Mouse (Mus musculus) kidney, embryonic 16.5 days (tissue): ENCODE results near the gene Cspg5. TPM values are rescaled to one million over a fixed set of nuclear protein-coding genes. Genes with fewer than 3 reads are reported as not detected.

Experiments
- ATAC-seq: fragments of 200-750 bp; cut with Nextera tagmentation; 2 replicates; pipeline ENCODE4 v1.8.0; 2017; ENCODE audit warnings: moderate TSS enrichment; ENCODE audit not compliant: low FRiP score, low TSS enrichment
- H3K27ac ChIP-seq: fragments of 300-500 bp; sonication (generic); 2 replicates; pipeline ENCODE4 v1.5.1; 2014; ENCODE audit warnings: low read length
- H3K27me3 ChIP-seq: fragments of 300-500 bp; sonication (generic); 2 replicates; pipeline ENCODE4 v1.6.1; 2014; ENCODE audit warnings: low read length, control low read depth, mixed read lengths; ENCODE audit not compliant: insufficient read depth
- H3K36me3 ChIP-seq: fragments of 300-500 bp; sonication (generic); 2 replicates; pipeline ENCODE4 v1.6.1; 2014; ENCODE audit warnings: low read length, control low read depth, mixed read lengths; ENCODE audit not compliant: insufficient read depth
- H3K4me1 ChIP-seq: fragments of 300-500 bp; sonication (generic); 2 replicates; pipeline ENCODE4 v1.6.1; 2014; ENCODE audit warnings: low read length, control low read depth, mixed read lengths; ENCODE audit not compliant: insufficient read depth
- H3K4me2 ChIP-seq: fragments of 300-500 bp; sonication (generic); replicated peaks from 2 replicates; pipeline ENCODE4 v1.6.1; 2014; ENCODE audit warnings: low read depth, low read length
- H3K4me3 ChIP-seq: fragments of 300-500 bp; sonication (generic); 2 replicates; pipeline ENCODE4 v1.5.1; 2014; ENCODE audit warnings: mild to moderate bottlenecking, low read length
- H3K9ac ChIP-seq: fragments of 300-500 bp; sonication (generic); replicated peaks from 2 replicates; pipeline ENCODE4 v1.6.1; 2014; ENCODE audit warnings: low read length
- H3K9me3 ChIP-seq: fragments of 300-500 bp; sonication (generic); 2 replicates; pipeline ENCODE4 v1.6.1; 2016; ENCODE audit warnings: low read length, control low read depth
- WGBS: fragments of 180-500 bp; shearing (Covaris S2); extraction: QIAGEN DNeasy Blood & Tissue Kit; methylation state at CpG from one replicate; pipeline ENCODE4 v1.1.7; 2014; 5-methylcytosine and 5-hydroxymethylcytosine counted together
- polyA plus RNA-seq: library from polyadenylated mRNA; unstranded; fragments of >200 nt; fragmentation: Nextera tagmentation; extraction: Ambion mirVana; gene quantifications from 2 replicates; pipeline ENCODE4 v1.2.1, GENCODE M21; 2015

The Cspg5 gene
- polyA plus RNA-seq, result 1.7 and 2.5 TPM in 2 replicates

- H3K4me2 ChIP-seq, result peak within 1 kb of the TSS; percentile 100
- ATAC-seq, result no peak
- no peak within 1 kb of the TSS for H3K27ac ChIP-seq
- peak within 1 kb of the TSS; percentile 73 for H3K4me3 ChIP-seq
- no peaks in the 10 kb centered on the region for H3K9me3 ChIP-seq
- no peak within 1 kb of the TSS; the same call in 1 of the 2 replicates for H3K9ac ChIP-seq
- 88% methylated on average over 7 of the region's 7 CpGs for WGBS
- peaks cover 12% of the 10 kb centered on the region for H3K27me3 ChIP-seq
- peaks cover 15% of the 10 kb centered on the region for H3K4me1 ChIP-seq
- peaks cover 18% of the 10 kb centered on the region; the same call in 1 of the 2 replicates for H3K36me3 ChIP-seq
These were observed at the start of gene Cspg5 for GRCm38 (mm10) chr9:110243221-110243833. Gene Cspg5, plus strand, starts transcription at chr9:110243783.

DNA sequence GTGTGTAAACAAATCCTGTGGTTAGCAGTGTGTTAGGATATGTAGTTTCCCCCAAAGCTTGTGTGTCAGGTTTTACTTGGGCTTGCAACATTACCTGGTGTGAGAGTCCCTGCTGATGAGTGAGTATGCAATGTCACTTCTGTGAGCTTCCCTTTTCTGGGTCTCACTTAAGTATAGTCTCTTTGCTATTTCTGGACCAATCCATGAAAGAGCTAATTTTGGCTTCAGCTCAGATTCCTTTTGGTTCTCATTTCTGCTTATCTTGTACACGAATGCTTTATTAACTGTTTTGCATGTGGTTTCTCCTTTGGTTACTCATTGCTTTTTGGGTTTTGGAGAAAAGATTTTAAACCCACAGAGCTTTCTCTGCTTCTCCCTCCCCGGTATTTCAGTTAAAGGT lies 43.7 kb upstream of the Cspg5 start:
- ATAC-seq, result no peak
- Histone ChIP-seq H3K4me1 (no peaks in the 10 kb centered on the region), H3K27ac (no peak overlapping the region), H3K9ac (no peak overlapping the region), H3K9me3 (no peaks in the 10 kb centered on the region), H3K36me3 (peaks cover 69% of the 10 kb centered on the region), H3K4me2 (no peak overlapping the region), H3K4me3 (no peak overlapping the region), H3K27me3 (no peaks in the 10 kb centered on the region)
- WGBS, result 87% methylated on average over 2 of the region's 2 CpGs

DNA sequence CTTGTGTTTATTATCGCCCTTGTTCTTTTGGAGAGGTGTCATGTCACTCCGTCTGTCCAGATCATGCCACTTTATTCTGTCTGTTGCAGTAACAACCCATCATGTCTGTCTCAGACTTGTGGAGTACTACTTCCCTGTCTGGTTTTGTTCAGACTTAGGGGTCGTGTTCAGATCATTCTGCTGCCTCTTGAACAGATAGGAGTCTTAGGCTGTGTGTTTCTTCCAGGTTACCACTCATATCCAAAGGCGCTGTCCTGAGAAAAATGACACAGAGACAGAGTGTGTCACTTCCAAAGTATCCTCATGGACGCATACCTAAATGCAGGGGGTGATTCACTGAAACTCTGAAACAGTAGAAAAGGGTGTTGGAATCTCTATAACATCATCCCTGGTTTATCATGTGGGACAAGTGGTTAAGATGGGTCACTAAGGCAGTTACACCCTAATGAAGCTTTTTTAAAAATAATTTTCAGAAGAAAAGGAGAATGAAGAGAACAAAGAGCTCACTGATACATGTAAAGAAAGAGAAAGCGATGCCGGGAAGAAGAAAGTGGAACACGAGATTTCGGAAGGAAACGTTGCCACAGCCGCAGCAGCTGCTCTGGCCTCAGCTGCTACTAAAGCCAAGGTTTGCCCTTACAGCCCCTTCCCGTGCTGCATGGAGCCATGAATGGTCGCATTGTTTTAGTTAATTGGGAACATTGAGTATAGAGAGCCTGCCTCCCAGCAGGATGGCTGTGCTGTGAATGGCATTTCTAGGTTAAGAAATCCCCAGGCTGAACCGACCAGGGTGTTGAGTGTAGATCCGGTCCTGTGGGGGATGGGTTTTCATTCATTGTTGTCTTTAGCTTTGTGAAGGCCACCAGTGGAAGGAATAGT lies 37.8 kb upstream of the Cspg5 start:
- Histone ChIP-seq H3K4me2 (no peak overlapping the region), H3K36me3 (peaks cover 72% of the 10 kb centered on the region), H3K9me3 (no peaks in the 10 kb centered on the region), H3K27me3 (no peaks in the 10 kb centered on the region), H3K4me3 (no peak overlapping the region), H3K9ac (no peak overlapping the region), H3K27ac (no peak overlapping the region), H3K4me1 (no peaks in the 10 kb centered on the region)
- WGBS, result 80% methylated on average over 15 of the region's 15 CpGs
- no peak for ATAC-seq

- 95% methylated on average over 2 of the region's 2 CpGs for WGBS
- no peak overlapping the region for H3K27ac ChIP-seq
- no peak overlapping the region for H3K4me3 ChIP-seq
- no peak for ATAC-seq
- H3K4me2 ChIP-seq, result no peak overlapping the region
- H3K4me1 ChIP-seq, result no peaks in the 10 kb centered on the region
- peaks cover 74% of the 10 kb centered on the region for H3K36me3 ChIP-seq
- no peaks in the 10 kb centered on the region for H3K9me3 ChIP-seq
- H3K9ac ChIP-seq, result no peak overlapping the region
- H3K27me3 ChIP-seq, result no peaks in the 10 kb centered on the region
These were observed 37.1 kb upstream of the Cspg5 start for GRCm38 (mm10) chr9:110206437-110206836.

DNA sequence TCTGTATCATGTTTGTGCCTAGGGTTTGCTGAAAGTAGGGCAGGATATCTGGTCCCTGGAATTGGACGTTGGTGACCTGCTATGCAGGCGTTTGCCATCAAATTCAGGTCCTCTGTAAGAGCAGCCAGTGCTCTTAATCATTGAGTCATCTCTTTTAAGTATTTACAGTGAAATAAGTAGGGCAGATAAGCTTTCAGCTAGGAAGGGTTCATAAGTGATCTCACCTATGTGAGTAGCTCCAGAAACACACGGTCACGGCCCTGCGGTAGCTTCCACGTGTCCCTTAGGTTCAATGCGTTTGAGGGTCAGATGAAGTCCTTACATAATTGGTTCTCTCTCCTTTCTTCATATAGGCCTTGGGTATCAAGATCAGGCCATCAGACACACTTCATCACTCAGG lies 35.3 kb upstream of the Cspg5 start:
- ATAC-seq, result no peak
- H3K9me3 ChIP-seq, result no peaks in the 10 kb centered on the region
- no peak overlapping the region for H3K27ac ChIP-seq
- no peak overlapping the region for H3K9ac ChIP-seq
- no peak overlapping the region for H3K4me3 ChIP-seq
- no peak overlapping the region for H3K4me2 ChIP-seq
- H3K27me3 ChIP-seq, result no peaks in the 10 kb centered on the region
- H3K36me3 ChIP-seq, result peaks cover 75% of the 10 kb centered on the region
- 67% methylated on average over 7 of the region's 7 CpGs for WGBS
- no peaks in the 10 kb centered on the region for H3K4me1 ChIP-seq

DNA sequence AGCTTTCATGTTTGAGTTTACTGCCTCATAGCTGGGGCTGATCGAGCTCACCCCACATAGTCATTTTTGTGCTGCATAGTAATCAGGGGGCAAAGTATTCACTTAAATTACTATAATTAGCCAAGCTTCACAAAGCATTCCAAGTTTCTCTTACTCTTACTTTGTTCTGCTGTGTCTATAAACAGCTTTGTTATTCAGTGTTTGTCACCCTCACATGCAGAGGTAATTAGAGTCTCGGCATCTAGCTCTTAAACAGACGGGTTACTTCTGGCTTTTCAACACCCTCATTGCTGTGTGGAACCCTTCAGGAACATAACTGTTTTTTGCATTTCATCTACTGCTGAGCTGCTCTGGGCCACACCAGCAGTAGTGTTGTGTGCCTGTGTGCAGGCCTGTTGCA lies 34.6 kb upstream of the Cspg5 start:
- Histone ChIP-seq H3K27ac (no peak overlapping the region), H3K4me1 (no peaks in the 10 kb centered on the region), H3K27me3 (no peaks in the 10 kb centered on the region), H3K4me2 (no peak overlapping the region), H3K36me3 (peaks cover 71% of the 10 kb centered on the region), H3K9ac (no peak overlapping the region), H3K4me3 (no peak overlapping the region), H3K9me3 (no peaks in the 10 kb centered on the region)
- ATAC-seq, result no peak
- WGBS, result 89% methylated on average over 3 of the region's 3 CpGs

GRCm38 (mm10) chr9:110224273-110224672 lies 19.3 kb upstream of the Cspg5 start:
- Histone ChIP-seq H3K4me1 (no peaks in the 10 kb centered on the region), H3K9ac (no peak overlapping the region), H3K36me3 (peaks cover 41% of the 10 kb centered on the region), H3K9me3 (no peaks in the 10 kb centered on the region), H3K27me3 (no peaks in the 10 kb centered on the region), H3K4me2 (no peak overlapping the region), H3K4me3 (no peak overlapping the region), H3K27ac (no peak overlapping the region)
- 92% methylated on average over 4 of the region's 4 CpGs for WGBS
- ATAC-seq, result no peak

DNA sequence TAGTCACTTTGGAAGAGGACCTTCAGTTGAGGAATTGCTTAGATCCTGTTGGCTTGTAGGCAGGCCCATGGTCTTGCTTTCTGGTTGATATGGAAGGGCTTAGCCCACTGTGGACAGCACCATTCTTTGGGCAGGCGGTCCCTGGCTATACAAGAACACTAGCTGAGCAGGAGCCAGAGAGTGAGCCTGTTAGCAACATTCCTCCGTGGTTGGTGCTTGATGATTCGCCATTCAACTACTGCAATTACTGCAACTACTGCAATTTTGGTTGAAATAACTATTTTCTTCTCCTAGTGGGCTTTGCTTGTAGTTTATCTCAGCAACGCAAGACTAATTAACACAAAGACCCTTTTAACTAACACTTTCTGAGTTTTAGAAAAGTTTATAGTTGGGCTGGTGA lies 17.4 kb upstream of the Cspg5 start:
- 95% methylated on average over 4 of the region's 4 CpGs for WGBS
- Histone ChIP-seq H3K27ac (no peak overlapping the region), H3K4me1 (no peaks in the 10 kb centered on the region), H3K4me3 (no peak overlapping the region), H3K27me3 (no peaks in the 10 kb centered on the region), H3K4me2 (no peak overlapping the region), H3K36me3 (peaks cover 49% of the 10 kb centered on the region), H3K9ac (no peak overlapping the region), H3K9me3 (no peaks in the 10 kb centered on the region)
- no peak for ATAC-seq

DNA sequence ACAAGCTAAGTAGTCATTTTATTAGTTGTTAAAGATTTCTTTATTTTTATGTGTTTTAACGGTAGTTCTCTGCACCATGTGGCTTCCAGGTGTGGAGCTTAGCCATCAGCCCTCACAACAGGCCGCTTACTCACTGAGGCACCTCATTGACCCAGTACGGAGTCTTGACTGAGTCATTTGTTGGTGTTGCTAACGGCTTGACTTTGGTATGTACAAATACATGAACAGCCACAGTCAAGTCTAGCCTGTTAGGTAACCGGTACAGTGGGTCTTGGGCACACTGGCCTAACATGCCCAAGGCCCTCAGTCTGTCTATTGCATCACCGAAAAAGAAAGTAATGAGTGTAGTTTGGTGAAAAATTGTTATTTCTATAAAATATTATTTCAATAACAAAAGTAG lies 14.9 kb upstream of the Cspg5 start:
- Histone ChIP-seq H3K4me1 (no peaks in the 10 kb centered on the region), H3K9me3 (no peaks in the 10 kb centered on the region), H3K9ac (no peak overlapping the region), H3K27me3 (no peaks in the 10 kb centered on the region), H3K27ac (no peak overlapping the region), H3K36me3 (peaks cover 47% of the 10 kb centered on the region), H3K4me2 (no peak overlapping the region), H3K4me3 (no peak overlapping the region)
- 90% methylated on average over 6 of the region's 6 CpGs for WGBS
- no peak for ATAC-seq

GRCm38 (mm10) chr9:110229112-110229511 lies 14.5 kb upstream of the Cspg5 start:
- H3K4me3 ChIP-seq, result no peak overlapping the region
- H3K27ac ChIP-seq, result no peak overlapping the region
- no peak overlapping the region for H3K9ac ChIP-seq
- no peaks in the 10 kb centered on the region for H3K27me3 ChIP-seq
- WGBS, result 97% methylated on average over 1 of the region's 1 CpGs
- H3K4me1 ChIP-seq, result no peaks in the 10 kb centered on the region
- no peak overlapping the region for H3K4me2 ChIP-seq
- peaks cover 43% of the 10 kb centered on the region for H3K36me3 ChIP-seq
- H3K9me3 ChIP-seq, result no peaks in the 10 kb centered on the region
- ATAC-seq, result no peak
